Mouse (Mus musculus): ENCODE measurements around the gene Cfap97. TPM values are rescaled to one million over a fixed set of nuclear protein-coding genes. Genes with fewer than 3 reads are reported as not detected.

The Cfap97 gene
- total and polyA plus RNA-seq, 3 experiments = 8.5 to 9.3 TPM; not detected in 1

- TF ChIP-seq GABPA (IDR thresholded peaks at IDR 0.05; ENCODE audit: low read depth, low read length) = no peak
- TF ChIP-seq TCF12 (IDR thresholded peaks at IDR 0.05; ENCODE audit: low read depth, low read length) = no peak
- no peak for TF ChIP-seq E2F4 (IDR thresholded peaks at IDR 0.05; ENCODE audit: borderline replicate concordance, low read depth, low read length)
- TF ChIP-seq USF1 (IDR thresholded peaks at IDR 0.05; ENCODE audit: low read depth, low read length) = no peak
- TF ChIP-seq USF2 (IDR thresholded peaks at IDR 0.05; ENCODE audit: borderline replicate concordance in 1 of 2, insufficient read depth in 1 of 2, low read depth in 1 of 2, low read length in 2 of 2) = no peak
- no peak for TF ChIP-seq CTCF (IDR thresholded peaks at IDR 0.05 in 2 of 3, conservative IDR thresholded peaks at IDR 0.05 in 1 of 3; ENCODE audit: control insufficient read depth in 1 of 3, insufficient read depth in 1 of 3, low read depth in 2 of 3, low read length in 3 of 3, poor library complexity in 1 of 3, severe bottlenecking in 1 of 3)
- no peak for TF ChIP-seq TBP (IDR thresholded peaks at IDR 0.05; ENCODE audit: low read depth, low read length)
- no peak for TF ChIP-seq TAL1 (IDR thresholded peaks at IDR 0.05; ENCODE audit: low read length)
- no peak for TF ChIP-seq MXI1 (IDR thresholded peaks at IDR 0.05; ENCODE audit: low read depth, low read length)
- no peak for TF ChIP-seq MEF2A (IDR thresholded peaks at IDR 0.05; ENCODE audit: extremely low read depth, insufficient replicate concordance, low read depth, low read length, poor library complexity, severe bottlenecking)
- Histone ChIP-seq H3K9me3 (replicated peaks; ENCODE audit: insufficient read depth, low read length) (no peaks in the 10 kb centered on the region), H3K27ac (ENCODE audit: control insufficient read depth, low read depth, low read length) (no peak overlapping the region), H3K9ac (ENCODE audit: control insufficient read depth, low read depth, low read length, poor library complexity, severe bottlenecking) (no peak overlapping the region), H3K79me2 (ENCODE audit: control insufficient read depth, insufficient read depth, low read length, poor library complexity) (peaks cover 20% of the 10 kb centered on the region), H3K36me3 (ENCODE audit: control insufficient read depth in 1 of 2, insufficient read depth in 2 of 2, low read length in 2 of 2) (peaks cover 0 to 24% of the 10 kb centered on the region in 2 experiments; a peak in 2 of 4 replicates), H3K4me3 (ENCODE audit: control insufficient read depth in 1 of 2, insufficient read depth in 1 of 2, low read depth in 2 of 2, low read length in 2 of 2) (no peak overlapping the region), H3K27me3 (ENCODE audit: control insufficient read depth in 1 of 2, insufficient read depth in 2 of 2, low read length in 2 of 2) (no peaks in the 10 kb centered on the region), H3K4me1 (ENCODE audit: control insufficient read depth in 1 of 2, insufficient read depth in 2 of 2, low read length in 2 of 2) (peaks cover 10 to 22% of the 10 kb centered on the region in 2 experiments)
- peak; percentile 23 for DNase-seq (ENCODE audit: low read depth, low spot score)
These were observed 8.1 kb upstream of the Cfap97 start for GRCm38 (mm10) chr8:46143470-46143869.

- DNase-seq (ENCODE audit: low read depth, low spot score) = peak; percentile 47
These were observed 7.6 kb upstream of the Cfap97 start for GRCm38 (mm10) chr8:46143924-46144323.

More at GRCm38 (mm10) chr8:46143924-46144323, 7.6 kb upstream of the Cfap97 start:
- H3K9me3 ChIP-seq (replicated peaks; ENCODE audit: insufficient read depth, low read length) = no peaks in the 10 kb centered on the region
- peaks cover 0 to 24% of the 10 kb centered on the region in 2 experiments; a peak in 2 of 4 replicates for H3K36me3 ChIP-seq (ENCODE audit: control insufficient read depth in 1 of 2, insufficient read depth in 2 of 2, low read length in 2 of 2)
- TF ChIP-seq TAL1 (IDR thresholded peaks at IDR 0.05; ENCODE audit: low read length) (no peak), E2F4 (IDR thresholded peaks at IDR 0.05; ENCODE audit: borderline replicate concordance, low read depth, low read length) (no peak), RAD21 (IDR thresholded peaks at IDR 0.05; ENCODE audit: low read depth, low read length) (no peak), MAX (IDR thresholded peaks at IDR 0.05; ENCODE audit: low read length) (no peak), HCFC1 (IDR thresholded peaks at IDR 0.05; ENCODE audit: low read depth, low read length) (no peak), MAFK (IDR thresholded peaks at IDR 0.05; ENCODE audit: borderline replicate concordance, low read depth, low read length) (peak; percentile 92), POLR2A (IDR thresholded peaks at IDR 0.05; ENCODE audit: control insufficient read depth in 1 of 2, insufficient read depth in 1 of 2, low read depth in 1 of 2, low read length in 2 of 2, poor library complexity in 1 of 2) (no peak), CHD1 (IDR thresholded peaks at IDR 0.05; ENCODE audit: low read depth, low read length) (no peak), UBTF (IDR thresholded peaks at IDR 0.05; ENCODE audit: borderline replicate concordance, insufficient read depth, low read depth, low read length) (no peak), ZNF384 (IDR thresholded peaks at IDR 0.05; ENCODE audit: low read depth, low read length) (peak; percentile 99), SIN3A (IDR thresholded peaks at IDR 0.05; ENCODE audit: low read length) (peak; percentile 60; the same call in 1 of the 2 replicates), ELF1 (IDR thresholded peaks at IDR 0.05; ENCODE audit: low read depth, low read length) (no peak), TBP (IDR thresholded peaks at IDR 0.05; ENCODE audit: low read depth, low read length) (no peak), GABPA (IDR thresholded peaks at IDR 0.05; ENCODE audit: low read depth, low read length) (peak; percentile 65; the same call in 1 of the 2 replicates), TCF12 (IDR thresholded peaks at IDR 0.05; ENCODE audit: low read depth, low read length) (no peak), CTCF (IDR thresholded peaks at IDR 0.05 in 2 of 3, conservative IDR thresholded peaks at IDR 0.05 in 1 of 3; ENCODE audit: control insufficient read depth in 1 of 3, insufficient read depth in 1 of 3, low read depth in 2 of 3, low read length in 3 of 3, poor library complexity in 1 of 3, severe bottlenecking in 1 of 3) (no peak), USF1 (IDR thresholded peaks at IDR 0.05; ENCODE audit: low read depth, low read length) (no peak)
- H3K27me3 ChIP-seq (ENCODE audit: control insufficient read depth in 1 of 2, insufficient read depth in 2 of 2, low read length in 2 of 2) = no peaks in the 10 kb centered on the region
- peaks cover 23% of the 10 kb centered on the region for H3K79me2 ChIP-seq (ENCODE audit: control insufficient read depth, insufficient read depth, low read length, poor library complexity)
- no peak overlapping the region for H3K4me3 ChIP-seq (ENCODE audit: control insufficient read depth in 1 of 2, insufficient read depth in 1 of 2, low read depth in 2 of 2, low read length in 2 of 2)
- peaks cover 10 to 22% of the 10 kb centered on the region in 2 experiments for H3K4me1 ChIP-seq (ENCODE audit: control insufficient read depth in 1 of 2, insufficient read depth in 2 of 2, low read length in 2 of 2)
- H3K27ac ChIP-seq (ENCODE audit: control insufficient read depth, low read depth, low read length) = no peak overlapping the region
- no peak overlapping the region for H3K9ac ChIP-seq (ENCODE audit: control insufficient read depth, low read depth, low read length, poor library complexity, severe bottlenecking)

Data from MEL (cell line).